ENCODE assay signal across 22 mouse cellular contexts in the genomic region with DNA sequence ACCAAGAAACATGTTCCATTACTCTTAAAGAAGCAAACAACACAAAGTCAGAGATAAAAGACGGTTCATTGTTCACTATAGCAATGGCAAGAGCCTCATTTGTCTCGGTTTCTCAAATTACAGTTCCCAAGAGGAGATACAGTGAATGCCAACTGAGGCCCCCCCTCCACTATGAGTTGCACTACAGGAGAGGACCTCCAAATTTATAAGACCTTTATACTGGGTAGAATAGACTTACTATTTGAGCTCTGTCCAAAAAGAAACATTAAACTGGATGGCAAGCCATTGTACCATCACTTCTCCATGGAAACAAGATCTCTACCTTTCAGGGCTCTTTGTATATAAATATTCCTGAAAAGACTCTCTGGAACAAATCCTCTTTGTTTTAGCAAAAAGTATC.
"Had no signal": no experiment of that assay in that cellular context is flagged by ENCODE, and none has a peak within 500 bp of the region (broad histone marks: within the 10 kb centered on the region; RNA-seq: fewer than 3 reads in every experiment).

No protein-coding gene starts in this region.

- H3K9me3 ChIP-seq: heart, embryonic 10.5 days; hindbrain, embryonic 13.5 days; kidney, embryonic 15.5 days; limb, embryonic 15.5 days had no signal

- H3K36me3 ChIP-seq: heart, embryonic 10.5 days; heart, embryonic 12.5 days; hindbrain, embryonic 13.5 days; kidney, embryonic 15.5 days; limb, embryonic 13.5 days; limb, embryonic 15.5 days had no signal

- DNase-seq: gastrocnemius, adult 2 months; gastrocnemius, postnatal 10 days; gastrocnemius, postnatal 25 days; heart, adult 18-20 months; heart, postnatal 10 days; kidney, adult 11 months; kidney, adult 2 months; kidney, adult 9 months; kidney, postnatal 14 days; kidney, postnatal 36 days; layer of hippocampus, adult 9-11 months; layer of hippocampus, postnatal 36 days; left cerebral cortex, postnatal 4 days had no signal

- H3K4me3 ChIP-seq: gastrocnemius, adult 2 months; heart, embryonic 10.5 days; heart, embryonic 12.5 days; hindbrain, embryonic 13.5 days; kidney, embryonic 15.5 days; limb, embryonic 13.5 days; limb, embryonic 15.5 days had no signal

- H3K9ac ChIP-seq: heart, embryonic 12.5 days; hindbrain, embryonic 13.5 days; kidney, embryonic 15.5 days; limb, embryonic 13.5 days; limb, embryonic 15.5 days had no signal

- ATAC-seq: hindbrain, postnatal 0 days; intestine, embryonic 16.5 days had no signal

- H3K27ac ChIP-seq: gastrocnemius, adult 2 months; heart, embryonic 10.5 days; hindbrain, embryonic 13.5 days; hindbrain, postnatal 0 days; kidney, embryonic 15.5 days; kidney, postnatal 0 days; limb, embryonic 13.5 days; limb, embryonic 15.5 days had no signal

- H3K4me1 ChIP-seq: heart, embryonic 10.5 days; heart, embryonic 12.5 days; hindbrain, embryonic 13.5 days; kidney, embryonic 15.5 days; limb, embryonic 13.5 days; limb, embryonic 15.5 days had no signal

- H3K27me3 ChIP-seq: heart, embryonic 12.5 days; hindbrain, embryonic 13.5 days; kidney, embryonic 15.5 days; limb, embryonic 13.5 days; limb, embryonic 15.5 days had no signal

- H3K4me2 ChIP-seq: heart, embryonic 12.5 days; hindbrain, embryonic 13.5 days; kidney, embryonic 15.5 days; limb, embryonic 13.5 days; limb, embryonic 15.5 days had no signal
